Mouse (Mus musculus): Measurements from ENCODE around the gene Tpst1. TPM values are rescaled to one million over a fixed set of nuclear protein-coding genes. Genes with fewer than 3 reads are reported as not detected.
A peak's percentile ranks its signal among the peaks of the same experiment; 100 is the strongest.

Gene Tpst1
- polyA plus RNA-seq, 1 experiment from 2014 or later, result 68.4 TPM

GRCm38 (mm10) chr5:130060329-130060665, 12.8 kb upstream of the Tpst1 start:
- Histone ChIP-seq H3K9me3 (ENCODE audit: control insufficient read depth, low read length) (no peaks in the 10 kb centered on the region), H3K9ac (ENCODE audit: low read length) (no peak overlapping the region)

GRCm38 (mm10) chr5:130062096-130062495, 11.0 kb upstream of the Tpst1 start:
- Histone ChIP-seq H3K9me3 (ENCODE audit: control insufficient read depth, low read length) (peaks cover 3% of the 10 kb centered on the region; the same call in 1 of the 2 replicates), H3K27ac (ENCODE audit: low read depth) (no peak overlapping the region), H3K36me3 (ENCODE audit: control insufficient read depth, insufficient read depth, low read length) (peaks cover 8% of the 10 kb centered on the region; the same call in 1 of the 2 replicates), H3K4me3 (ENCODE audit: low read depth, low read length) (no peak overlapping the region), H3K27me3 (replicated peaks; ENCODE audit: control insufficient read depth, insufficient read depth, low read length) (no peaks in the 10 kb centered on the region), H3K4me1 (replicated peaks; ENCODE audit: control insufficient read depth, insufficient read depth, low read length) (no peaks in the 10 kb centered on the region), H3K9ac (ENCODE audit: low read length) (no peak overlapping the region), H3K4me2 (ENCODE audit: low read length) (no peak overlapping the region)
- DNase-seq (ENCODE audit: low spot score) (no peak), ATAC-seq (replicated peaks; ENCODE audit: low FRiP score, low TSS enrichment, low read depth) (no peak)
- WGBS, result 83% methylated on average over 2 of the region's 2 CpGs

More at GRCm38 (mm10) chr5:130060329-130060665, 12.8 kb upstream of the Tpst1 start:
- H3K4me1 ChIP-seq (replicated peaks; ENCODE audit: control insufficient read depth, insufficient read depth, low read length), result no peaks in the 10 kb centered on the region
- H3K27ac ChIP-seq (ENCODE audit: low read depth), result no peak overlapping the region; the same call in 1 of the 2 replicates
- no peak overlapping the region for H3K4me3 ChIP-seq (ENCODE audit: low read depth, low read length)
- H3K27me3 ChIP-seq (replicated peaks; ENCODE audit: control insufficient read depth, insufficient read depth, low read length), result no peaks in the 10 kb centered on the region
- WGBS, result 85% methylated on average over 4 of the region's 4 CpGs
- peaks cover 12% of the 10 kb centered on the region; the same call in 1 of the 2 replicates for H3K36me3 ChIP-seq (ENCODE audit: control insufficient read depth, insufficient read depth, low read length)
- DNase-seq (ENCODE audit: low spot score) (no peak), ATAC-seq (replicated peaks; ENCODE audit: low FRiP score, low TSS enrichment, low read depth) (no peak)
- H3K4me2 ChIP-seq (ENCODE audit: low read length), result no peak overlapping the region

- Histone ChIP-seq H3K27me3 (replicated peaks; ENCODE audit: control insufficient read depth, insufficient read depth, low read length) (no peaks in the 10 kb centered on the region), H3K9ac (ENCODE audit: low read length) (no peak overlapping the region), H3K4me3 (ENCODE audit: low read depth, low read length) (no peak overlapping the region), H3K4me2 (ENCODE audit: low read length) (no peak overlapping the region), H3K4me1 (replicated peaks; ENCODE audit: control insufficient read depth, insufficient read depth, low read length) (no peaks in the 10 kb centered on the region), H3K36me3 (ENCODE audit: control insufficient read depth, insufficient read depth, low read length) (peaks cover 8% of the 10 kb centered on the region; the same call in 1 of the 2 replicates), H3K9me3 (ENCODE audit: control insufficient read depth, low read length) (peaks cover 3% of the 10 kb centered on the region; the same call in 1 of the 2 replicates), H3K27ac (ENCODE audit: low read depth) (no peak overlapping the region)
- 78% methylated on average over 2 of the region's 2 CpGs for WGBS
- ATAC-seq (replicated peaks; ENCODE audit: low FRiP score, low TSS enrichment, low read depth) (no peak), DNase-seq (ENCODE audit: low spot score) (no peak)
These were observed 9.4 kb upstream of the Tpst1 start for GRCm38 (mm10) chr5:130063760-130064159.

- Histone ChIP-seq H3K9me3 (ENCODE audit: control insufficient read depth, low read length) (peaks cover 3% of the 10 kb centered on the region; the same call in 1 of the 2 replicates), H3K4me2 (ENCODE audit: low read length) (no peak overlapping the region), H3K9ac (ENCODE audit: low read length) (no peak overlapping the region), H3K4me3 (ENCODE audit: low read depth, low read length) (no peak overlapping the region), H3K27me3 (replicated peaks; ENCODE audit: control insufficient read depth, insufficient read depth, low read length) (no peaks in the 10 kb centered on the region), H3K27ac (ENCODE audit: low read depth) (no peak overlapping the region), H3K4me1 (replicated peaks; ENCODE audit: control insufficient read depth, insufficient read depth, low read length) (no peaks in the 10 kb centered on the region), H3K36me3 (ENCODE audit: control insufficient read depth, insufficient read depth, low read length) (0 out of 2 replicates have a peak, but pooled peaks cover 2% of the 10 kb centered on the region)
- 91% methylated on average over 1 of the region's 1 CpGs for WGBS
- DNase-seq (ENCODE audit: low spot score) (no peak), ATAC-seq (replicated peaks; ENCODE audit: low FRiP score, low TSS enrichment, low read depth) (no peak)
These were observed 7.5 kb upstream of the Tpst1 start for GRCm38 (mm10) chr5:130065579-130065978.

GRCm38 (mm10) chr5:130067841-130068264, 5.3 kb upstream of the Tpst1 start:
- Histone ChIP-seq H3K4me2 (ENCODE audit: low read length) (no peak overlapping the region), H3K4me1 (replicated peaks; ENCODE audit: control insufficient read depth, insufficient read depth, low read length) (no peaks in the 10 kb centered on the region), H3K4me3 (ENCODE audit: low read depth, low read length) (no peak overlapping the region), H3K27ac (ENCODE audit: low read depth) (no peak overlapping the region), H3K9me3 (ENCODE audit: control insufficient read depth, low read length) (peaks cover 3% of the 10 kb centered on the region; the same call in 1 of the 2 replicates), H3K9ac (ENCODE audit: low read length) (no peak overlapping the region), H3K36me3 (ENCODE audit: control insufficient read depth, insufficient read depth, low read length) (no peaks in the 10 kb centered on the region), H3K27me3 (replicated peaks; ENCODE audit: control insufficient read depth, insufficient read depth, low read length) (no peaks in the 10 kb centered on the region)
- no peak for ATAC-seq (replicated peaks; ENCODE audit: low FRiP score, low TSS enrichment, low read depth)
- WGBS, result 54% methylated on average over 3 of the region's 3 CpGs
- no peak for DNase-seq (ENCODE audit: low spot score)

- DNase-seq (ENCODE audit: low spot score) (no peak), ATAC-seq (replicated peaks; ENCODE audit: low FRiP score, low TSS enrichment, low read depth) (no peak)
- no peak overlapping the region for H3K4me2 ChIP-seq (ENCODE audit: low read length)
- no peaks in the 10 kb centered on the region for H3K36me3 ChIP-seq (ENCODE audit: control insufficient read depth, insufficient read depth, low read length)
- no peak overlapping the region for H3K9ac ChIP-seq (ENCODE audit: low read length)
- no peaks in the 10 kb centered on the region for H3K4me1 ChIP-seq (replicated peaks; ENCODE audit: control insufficient read depth, insufficient read depth, low read length)
- no peak overlapping the region for H3K27ac ChIP-seq (ENCODE audit: low read depth)
- 66% methylated on average over 6 of the region's 6 CpGs for WGBS
- H3K27me3 ChIP-seq (replicated peaks; ENCODE audit: control insufficient read depth, insufficient read depth, low read length), result no peaks in the 10 kb centered on the region
- no peaks in the 10 kb centered on the region for H3K9me3 ChIP-seq (ENCODE audit: control insufficient read depth, low read length)
- H3K4me3 ChIP-seq (ENCODE audit: low read depth, low read length), result no peak overlapping the region
These were observed 1.4 kb downstream of the Tpst1 start for GRCm38 (mm10) chr5:130074491-130074890.

GRCm38 (mm10) chr5:130076396-130076795, 3.3 kb downstream of the Tpst1 start:
- Histone ChIP-seq H3K27me3 (replicated peaks; ENCODE audit: control insufficient read depth, insufficient read depth, low read length) (no peaks in the 10 kb centered on the region), H3K36me3 (ENCODE audit: control insufficient read depth, insufficient read depth, low read length) (no peaks in the 10 kb centered on the region), H3K4me1 (replicated peaks; ENCODE audit: control insufficient read depth, insufficient read depth, low read length) (no peaks in the 10 kb centered on the region; the same call in 1 of the 2 replicates), H3K9ac (ENCODE audit: low read length) (no peak overlapping the region), H3K27ac (ENCODE audit: low read depth) (no peak overlapping the region), H3K9me3 (ENCODE audit: control insufficient read depth, low read length) (peaks cover 1% of the 10 kb centered on the region; the same call in 1 of the 2 replicates), H3K4me2 (ENCODE audit: low read length) (no peak overlapping the region), H3K4me3 (ENCODE audit: low read depth, low read length) (no peak overlapping the region)
- 64% methylated on average over 6 of the region's 6 CpGs for WGBS
- ATAC-seq (replicated peaks; ENCODE audit: low FRiP score, low TSS enrichment, low read depth) (no peak), DNase-seq (ENCODE audit: low spot score) (no peak)

- no peaks in the 10 kb centered on the region; the same call in 1 of the 2 replicates for H3K4me1 ChIP-seq (replicated peaks; ENCODE audit: control insufficient read depth, insufficient read depth, low read length)
- H3K9ac ChIP-seq (ENCODE audit: low read length), result no peak overlapping the region
- H3K36me3 ChIP-seq (ENCODE audit: control insufficient read depth, insufficient read depth, low read length), result no peaks in the 10 kb centered on the region
- ATAC-seq (replicated peaks; ENCODE audit: low FRiP score, low TSS enrichment, low read depth) (no peak), DNase-seq (ENCODE audit: low spot score) (no peak)
- no peak overlapping the region for H3K27ac ChIP-seq (ENCODE audit: low read depth)
- H3K27me3 ChIP-seq (replicated peaks; ENCODE audit: control insufficient read depth, insufficient read depth, low read length), result no peaks in the 10 kb centered on the region
- H3K9me3 ChIP-seq (ENCODE audit: control insufficient read depth, low read length), result peaks cover 4% of the 10 kb centered on the region; the same call in 1 of the 2 replicates
- H3K4me2 ChIP-seq (ENCODE audit: low read length), result no peak overlapping the region
- 61% methylated on average over 9 of the region's 9 CpGs for WGBS
- no peak overlapping the region for H3K4me3 ChIP-seq (ENCODE audit: low read depth, low read length)
These were observed 5.1 kb downstream of the Tpst1 start for GRCm38 (mm10) chr5:130078096-130078833.

- no peak for DNase-seq (ENCODE audit: low spot score)
- H3K4me3 ChIP-seq (ENCODE audit: low read depth, low read length), result peak overlapping the region; percentile 67
- H3K27me3 ChIP-seq (replicated peaks; ENCODE audit: control insufficient read depth, insufficient read depth, low read length), result no peaks in the 10 kb centered on the region
- H3K4me1 ChIP-seq (replicated peaks; ENCODE audit: control insufficient read depth, insufficient read depth, low read length), result no peaks in the 10 kb centered on the region; the same call in 1 of the 2 replicates
- H3K9ac ChIP-seq (ENCODE audit: low read length), result peak overlapping the region; percentile 18; the same call in 1 of the 2 replicates
- peaks cover 4% of the 10 kb centered on the region; the same call in 1 of the 2 replicates for H3K9me3 ChIP-seq (ENCODE audit: control insufficient read depth, low read length)
- ATAC-seq (replicated peaks; ENCODE audit: low FRiP score, low TSS enrichment, low read depth), result peak; percentile 13; the same call in 1 of the 2 replicates
- no peaks in the 10 kb centered on the region for H3K36me3 ChIP-seq (ENCODE audit: control insufficient read depth, insufficient read depth, low read length)
- 46% methylated on average over 6 of the region's 6 CpGs for WGBS
- H3K4me2 ChIP-seq (ENCODE audit: low read length), result peak overlapping the region; percentile 59
- H3K27ac ChIP-seq (ENCODE audit: low read depth), result no peak overlapping the region
These were observed 5.7 kb downstream of the Tpst1 start for GRCm38 (mm10) chr5:130078834-130079156.

All from intestine, embryonic 14.5 days (tissue).